Mouse (Mus musculus) layer of hippocampus, adult 18-20 months (tissue): ENCODE data around the gene Adam15. TPM values are rescaled to one million over a fixed set of nuclear protein-coding genes. Genes with fewer than 3 reads are reported as not detected.

ENCODE experiments used
- DNase-seq, 2 experiments: peaks; one replicate each; pipeline ENCODE4 v3.0.0; 2022; ENCODE audit warnings: low spot score in 2 of 2
- total RNA-seq, 2 experiments: library from RNA; stranded (reverse); gene quantifications; 2 replicates each; pipeline ENCODE4 v1.2.3; 2021

Adam15 gene
- total RNA-seq, 2 experiments from 2014 or later, result 120 to 126 TPM

- no peak for DNase-seq
These were observed 34.7 kb upstream of the Adam15 start for GRCm38 (mm10) chr3:89384331-89385076.

- DNase-seq, result no peak
These were observed 34.0 kb upstream of the Adam15 start for GRCm38 (mm10) chr3:89383651-89384255.

GRCm38 (mm10) chr3:89382950-89383349 lies 33.2 kb upstream of the Adam15 start:
- DNase-seq, result no peak

GRCm38 (mm10) chr3:89382033-89382882 lies 32.5 kb upstream of the Adam15 start:
- DNase-seq, result no peak

- no peak for DNase-seq
These were observed 31.4 kb upstream of the Adam15 start for GRCm38 (mm10) chr3:89381233-89381632.

- DNase-seq, result no peak
These were observed 30.9 kb upstream of the Adam15 start for GRCm38 (mm10) chr3:89380711-89381110.

GRCm38 (mm10) chr3:89380291-89380690 lies 30.5 kb upstream of the Adam15 start:
- DNase-seq, result no peak

GRCm38 (mm10) chr3:89379388-89380131 lies 29.8 kb upstream of the Adam15 start:
- no peak for DNase-seq

GRCm38 (mm10) chr3:89378394-89379067 lies 28.7 kb upstream of the Adam15 start:
- DNase-seq, result peak; percentile 56 to 63

- DNase-seq, result no peak
These were observed 28.0 kb upstream of the Adam15 start for GRCm38 (mm10) chr3:89377831-89378230.

- DNase-seq, result no peak
These were observed 23.9 kb upstream of the Adam15 start for GRCm38 (mm10) chr3:89373581-89374231.

GRCm38 (mm10) chr3:89367338-89367737 lies 17.5 kb upstream of the Adam15 start:
- no peak for DNase-seq

- no peak for DNase-seq
These were observed 16.0 kb upstream of the Adam15 start for GRCm38 (mm10) chr3:89365486-89366414.

- no peak for DNase-seq
These were observed 15.3 kb upstream of the Adam15 start, which contains the start of gene Dcst1 for GRCm38 (mm10) chr3:89365153-89365485. TSS of gene Dcst1 (minus strand) at chr3:89365253.

GRCm38 (mm10) chr3:89364631-89365030 lies 14.8 kb upstream of the Adam15 start:
- no peak for DNase-seq

GRCm38 (mm10) chr3:89361675-89362074 lies 11.9 kb upstream of the Adam15 start, which contains the start of gene Dcst2:
TSS of gene Dcst2 (plus strand) at chr3:89361975.
- no peak for DNase-seq

GRCm38 (mm10) chr3:89360237-89360636 lies 10.4 kb upstream of the Adam15 start:
- no peak for DNase-seq

GRCm38 (mm10) chr3:89359630-89360029 lies 9.8 kb upstream of the Adam15 start:
- peak in 1 of 2 experiments; percentile 36 for DNase-seq

GRCm38 (mm10) chr3:89356029-89356428 lies 6.2 kb upstream of the Adam15 start:
- no peak for DNase-seq
